Mouse (Mus musculus): ENCODE measurements at regions not wholly inside any gene's neighbourhood (a gene's known extent, or its start where the extent isn't known, plus 50 kb on each side); places are given as distances from the start of the nearest gene placed in this dataset.
"Not testable (repeated sequence)": the region's sequence is repeated elsewhere in the genome, so short reads cannot be mapped to it uniquely, and the experiment has no call there.

- ChIA-PET POLR2A (interaction anchor here in 1 of 4 experiments (1.0 to 1.2 kb wide), 3 partner anchors 56 to 118 kb away, joined by 3 to 4 read pairs (median 4); no protein-coding TSS in a partner anchor), CTCF (no interaction called here)
Measured at GRCm38 (mm10) chr1:128535537-128536150, 56.4 kb downstream of the Cxcr4 start.

- POLR2A ChIA-PET: no interaction called here
- CTCF ChIA-PET: interaction anchor here in 1 of 4 experiments (1.0 kb wide), 1 partner anchor 59 kb away, joined by 4 read pairs; the partner anchor contains the start of gene Cxcr4
Measured at GRCm38 (mm10) chr1:128532632-128533031, 59.5 kb downstream of the Cxcr4 start.

GRCm38 (mm10) chr1:128529808-128530545 lies 62.1 kb downstream of the Cxcr4 start:
- ChIA-PET POLR2A (interaction anchor here in 1 of 4 experiments (1.2 kb wide), 1 partner anchor 61 kb away, joined by 3 read pairs; no protein-coding TSS in a partner anchor), CTCF (no interaction called here)

DNA sequence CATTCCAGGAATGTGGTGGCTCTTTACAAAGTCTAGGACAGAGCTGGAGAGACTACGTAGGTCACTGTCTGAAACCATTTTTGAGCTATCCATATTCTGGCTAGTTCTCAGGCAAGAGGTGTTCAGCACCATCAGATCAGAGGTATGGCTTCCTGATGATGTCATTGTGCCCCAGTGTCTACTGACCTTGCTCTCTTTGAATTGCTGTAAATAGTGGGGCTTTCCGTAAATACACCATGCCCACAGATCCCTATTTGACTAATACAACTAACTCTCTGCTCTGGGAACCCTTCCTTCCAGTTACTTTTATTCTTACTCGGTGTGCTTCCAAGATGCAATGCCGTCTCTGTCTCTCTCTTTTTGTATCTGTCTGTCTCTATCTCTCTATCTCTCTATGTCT lies 72.9 kb downstream of the Cxcr4 start:
- ChIA-PET POLR2A (interaction anchor here in 1 of 4 experiments (1.6 kb wide), 1 partner anchor 10 kb away, joined by 3 read pairs; no protein-coding TSS in a partner anchor), CTCF (no interaction called here)

DNA sequence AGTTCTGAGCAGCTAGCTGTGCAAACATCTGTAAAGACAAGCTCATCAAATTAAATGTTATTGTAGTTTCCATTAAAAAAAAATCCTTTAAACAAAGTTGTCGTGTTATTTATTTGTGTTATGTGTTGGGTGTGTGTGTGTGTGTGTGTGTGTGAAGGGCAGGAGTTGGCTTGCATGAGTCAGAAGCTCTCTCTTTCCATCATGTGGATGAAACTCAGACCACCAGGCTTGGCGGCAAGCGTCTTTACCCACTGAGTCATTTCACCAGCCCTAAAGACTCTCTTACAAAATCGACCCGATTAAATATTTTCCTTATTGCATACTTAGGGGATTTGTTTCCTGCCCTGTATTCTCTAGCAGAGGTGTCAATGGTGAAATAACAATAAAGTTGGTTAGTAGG lies 73.6 kb downstream of the Cxcr4 start:
- CTCF ChIA-PET: no interaction called here
- POLR2A ChIA-PET: interaction anchor here in 1 of 4 experiments (1.6 kb wide), 1 partner anchor 10 kb away, joined by 3 read pairs; no protein-coding TSS in a partner anchor

- CTCF ChIA-PET: no interaction called here
- POLR2A ChIA-PET: no interaction called here
Measured at GRCm38 (mm10) chr1:128517351-128517750, 74.7 kb downstream of the Cxcr4 start.

DNA sequence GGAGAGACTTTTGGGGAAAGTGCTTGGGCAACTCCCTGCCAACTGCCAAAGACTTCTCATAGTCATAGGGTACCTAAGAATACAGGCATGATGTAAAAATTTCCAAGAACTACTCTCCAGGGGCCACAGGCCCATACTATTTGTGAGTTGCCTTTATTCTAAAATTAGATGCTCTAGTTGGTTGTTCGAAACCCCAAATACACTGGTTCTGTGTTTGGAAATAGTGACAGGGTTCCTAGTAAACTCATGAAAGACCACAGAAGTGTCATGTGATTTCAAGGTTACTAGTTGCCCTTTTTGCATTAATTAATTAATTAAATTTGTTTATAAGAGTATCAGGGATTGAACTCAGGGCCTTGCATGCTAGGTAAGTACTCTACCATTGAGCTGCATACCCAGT lies 77.8 kb downstream of the Cxcr4 start:
- ChIA-PET POLR2A (no interaction called here), CTCF (no interaction called here)

- CTCF ChIA-PET: no interaction called here
- POLR2A ChIA-PET: interaction anchor here in 1 of 4 experiments (0.6 kb wide), 1 partner anchor 167 kb away, joined by 3 read pairs; no protein-coding TSS in a partner anchor
Measured at GRCm38 (mm10) chr1:128513911-128514310, 78.2 kb downstream of the Cxcr4 start.

DNA sequence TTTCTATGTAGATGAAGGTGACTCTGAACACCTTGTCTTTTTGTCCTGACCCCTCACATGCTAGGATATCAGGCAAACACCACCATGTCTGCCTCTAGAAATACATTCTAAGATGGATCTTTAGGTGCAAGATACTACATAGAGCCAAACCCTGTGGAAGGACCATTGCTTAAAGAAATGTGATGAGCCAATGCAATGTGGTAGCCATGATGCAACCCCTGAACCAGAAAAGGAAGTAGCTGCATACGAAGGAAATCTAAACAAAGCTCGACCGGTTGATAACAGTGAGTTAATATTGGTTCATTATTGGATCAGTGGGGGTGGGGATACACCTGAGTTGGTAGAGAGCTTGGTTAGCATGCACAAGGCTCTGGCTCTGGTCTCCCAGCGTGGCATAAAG lies 78.9 kb downstream of the Cxcr4 start:
- CTCF ChIA-PET: no interaction called here
- POLR2A ChIA-PET: interaction anchor here in 1 of 4 experiments (0.6 kb wide), 1 partner anchor 167 kb away, joined by 3 read pairs; no protein-coding TSS in a partner anchor

GRCm38 (mm10) chr1:128508816-128509461 lies 83.2 kb downstream of the Cxcr4 start:
- ChIA-PET POLR2A (interaction anchor here in 1 of 4 experiments (1.2 kb wide), 2 partner anchors 10 kb away, joined by 3 read pairs; no protein-coding TSS in a partner anchor), CTCF (no interaction called here)

GRCm38 (mm10) chr1:128506551-128507313 lies 85.4 kb downstream of the Cxcr4 start:
- POLR2A ChIA-PET: interaction anchor here in 1 of 4 experiments (0.6 kb wide), 1 partner anchor 89 kb away, joined by 3 read pairs; the partner anchor contains the start of gene Dars
- CTCF ChIA-PET: no interaction called here

DNA sequence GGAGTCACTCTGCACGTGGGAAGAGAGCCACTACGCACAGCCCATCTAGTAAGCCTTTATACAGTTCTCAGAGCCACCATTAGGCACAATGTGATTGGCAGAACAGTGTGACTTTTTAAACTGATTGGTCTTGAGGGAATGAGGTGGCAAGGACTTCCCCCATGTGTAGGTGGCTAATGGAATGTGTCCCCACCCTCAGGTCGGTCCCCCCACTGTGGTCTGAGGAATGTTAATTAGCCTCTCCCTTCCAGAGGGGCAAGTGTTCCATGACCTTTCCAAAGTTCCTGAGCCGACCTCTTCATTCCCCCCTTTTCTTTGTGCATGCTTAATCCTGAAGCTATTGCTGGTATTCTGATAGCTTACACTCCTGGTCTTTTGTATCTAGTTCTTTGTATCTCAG lies 87.2 kb upstream of the Dars start:
- CTCF ChIA-PET: no interaction called here
- POLR2A ChIA-PET: interaction anchor here in 2 of 4 experiments (1.1 to 1.2 kb wide), 3 partner anchors 11 to 145 kb away, joined by 3 read pairs; partner anchors contain the start of genes Cxcr4 (in 1 of the 2) and Mcm6 (in 1 of the 2)

DNA sequence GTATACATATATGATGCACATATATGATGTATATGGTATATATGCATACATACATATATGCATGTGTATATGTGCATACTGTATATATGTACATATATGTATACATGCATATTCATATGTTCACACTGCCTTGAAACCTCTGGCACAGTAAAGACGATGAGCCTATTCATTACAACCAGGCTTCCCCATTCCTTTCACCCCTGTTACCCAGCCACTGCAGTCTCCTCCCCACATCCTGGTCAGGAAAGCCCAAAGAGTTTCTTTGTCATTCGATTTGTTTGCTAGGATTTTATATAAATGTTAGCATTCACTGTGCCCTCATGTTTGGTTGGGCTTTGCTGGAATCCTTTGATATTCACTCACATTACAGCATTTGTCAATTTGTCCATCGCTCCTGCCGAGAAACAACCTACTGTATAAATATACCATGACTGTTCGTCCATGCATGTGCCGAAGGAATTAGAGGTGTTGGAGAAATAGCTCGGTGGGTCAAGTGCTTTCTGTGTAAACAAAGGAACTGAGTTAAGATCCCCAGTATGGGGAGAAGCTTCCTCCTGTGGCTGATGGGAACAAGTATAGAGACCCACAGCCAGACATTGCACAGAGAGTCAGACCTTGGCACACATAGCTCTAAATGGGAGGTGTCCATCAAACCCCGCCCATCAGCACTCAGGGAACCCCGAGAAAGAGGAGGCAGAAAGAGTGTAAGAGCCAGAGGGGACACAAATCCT lies 81.0 kb upstream of the Dars start:
- ChIA-PET POLR2A (interaction anchor here in 2 of 4 experiments (0.6 to 1.1 kb wide), 3 partner anchors 10 to 322 kb away, joined by 3 read pairs; no protein-coding TSS in a partner anchor), CTCF (no interaction called here)

GRCm38 (mm10) chr1:128492251-128492650 lies 75.1 kb upstream of the Dars start:
- ChIA-PET POLR2A (interaction anchor here in 1 of 4 experiments (0.6 kb wide), 1 partner anchor 1368 kb away, joined by 3 read pairs; no protein-coding TSS in a partner anchor), CTCF (no interaction called here)

DNA sequence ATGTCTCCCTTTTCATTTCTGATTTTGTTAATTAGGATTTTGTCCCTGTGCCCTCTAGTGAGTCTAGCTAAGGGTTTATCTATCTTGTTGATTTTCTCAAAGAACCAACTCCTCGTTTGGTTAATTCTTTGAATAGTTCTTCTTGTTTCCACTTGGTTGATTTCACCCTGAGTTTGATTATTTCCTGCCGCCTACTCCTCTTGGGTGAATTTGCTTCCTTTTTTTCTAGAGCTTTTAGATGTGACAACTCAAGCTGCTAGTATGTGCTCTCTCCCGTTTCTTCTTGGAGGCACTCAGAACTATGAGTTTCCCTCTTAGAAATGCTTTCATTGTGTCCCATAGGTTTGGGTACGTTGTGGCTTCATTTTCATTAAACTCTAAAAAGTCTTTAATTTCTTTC lies 70.0 kb upstream of the Dars start:
- CTCF ChIA-PET, POLR2A ChIA-PET: not testable (repeated sequence)

- POLR2A ChIA-PET: interaction anchor here in 1 of 4 experiments (1.7 kb wide), 1 partner anchor 61 kb away, joined by 6 read pairs; the partner anchor contains the start of gene Dars
- CTCF ChIA-PET: no interaction called here
Measured at GRCm38 (mm10) chr1:128478376-128478775, 61.2 kb upstream of the Dars start.

DNA sequence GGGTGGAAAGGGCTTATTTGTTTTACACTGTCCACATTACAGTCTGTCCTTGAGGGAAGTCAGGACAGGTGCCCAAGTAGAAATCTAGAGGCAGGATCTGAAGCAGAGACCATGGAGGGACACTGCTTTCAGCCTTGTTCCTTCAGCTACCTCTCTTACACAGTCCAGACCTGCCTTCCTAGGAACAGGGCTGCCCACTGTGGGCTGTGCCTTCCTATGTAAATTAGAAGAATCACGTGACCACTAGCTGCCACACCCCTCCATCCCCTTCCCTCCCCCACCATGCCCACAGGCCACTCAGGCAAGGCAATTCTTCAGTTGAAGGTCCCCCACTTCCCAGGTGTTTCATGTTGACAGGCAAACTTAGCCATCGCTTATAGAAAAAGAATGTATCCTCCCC lies 60.5 kb upstream of the Dars start:
- CTCF ChIA-PET: no interaction called here

GRCm38 (mm10) chr1:128472713-128473230 lies 55.6 kb upstream of the Dars start:
- ChIA-PET POLR2A (interaction anchor here in 2 of 4 experiments (0.9 to 1.1 kb wide), 2 partner anchors 13 to 56 kb away, joined by 3 read pairs; partner anchors contain the start of gene Dars (in 1 of the 2)), CTCF (interaction anchor here in 1 of 4 experiments (0.5 kb wide), 1 partner anchor 743 kb away, joined by 5 read pairs; no protein-coding TSS in a partner anchor)

More for the DNA sequence above, 60.5 kb upstream of the Dars start:
- POLR2A ChIA-PET: interaction anchor here in 1 of 4 experiments (1.7 kb wide), 1 partner anchor 60 kb away, joined by 6 read pairs; the partner anchor contains the start of gene Dars

All from embryonic stem cell, embryonic (primary cell).